Mouse (Mus musculus) G1E (cell line): ENCODE data around the gene Ube2i.

Experiments used
- CTCF ChIP-seq: IDR thresholded peaks from 2 replicates; pipeline ENCODE4 v1.5.1; 2012; ENCODE audit warnings: low read depth, low read length, inconsistent platforms, mixed read lengths
- GATA1 ChIP-seq: IDR thresholded peaks from 2 replicates; pipeline ENCODE4 v1.6.1; 2012; ENCODE audit warnings: borderline replicate concordance, low read length, inconsistent platforms, mixed read lengths
- GATA2 ChIP-seq: IDR thresholded peaks from 2 replicates; pipeline ENCODE4 v1.6.1; 2012; ENCODE audit warnings: low read depth, low read length, inconsistent platforms, borderline replicate concordance
- POLR2AphosphoS5 ChIP-seq: IDR thresholded peaks from 2 replicates; pipeline ENCODE4 v1.6.1; 2012; ENCODE audit warnings: low read depth, low read length, inconsistent platforms; ENCODE audit not compliant: insufficient replicate concordance
- TAL1 ChIP-seq: conservative IDR thresholded peaks from 2 replicates; pipeline ENCODE4 v1.6.1; 2012; ENCODE audit warnings: low read depth, low read length, inconsistent platforms, mixed read lengths

DNA sequence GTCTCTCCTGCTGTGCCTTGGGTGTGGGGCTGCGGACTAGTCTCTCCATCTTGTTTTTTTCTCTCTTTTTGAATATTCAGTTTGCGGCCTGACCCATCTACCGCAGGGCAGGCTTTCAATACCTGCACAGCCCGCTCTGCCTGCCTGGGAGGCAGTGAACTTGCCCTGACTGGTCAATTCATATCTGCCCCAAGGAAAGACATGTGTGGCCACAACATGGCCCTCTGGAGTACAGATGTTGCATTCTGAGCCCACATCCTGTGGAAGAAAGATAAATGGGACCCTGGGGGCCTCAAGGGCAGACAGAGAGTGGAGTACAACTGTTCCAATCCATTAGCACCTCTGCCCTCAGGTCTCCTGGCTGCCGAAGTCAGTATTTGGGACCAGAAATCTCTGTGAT is 23.7 kb upstream of the Ube2i start, which contains the start of gene Prss34:
- TF ChIP-seq TAL1: no peak
- no peak for TF ChIP-seq CTCF
- no peak for TF ChIP-seq GATA1
- TF ChIP-seq POLR2AphosphoS5: no peak
- no peak for TF ChIP-seq GATA2
